Mouse (Mus musculus) layer of hippocampus, adult 18-20 months (tissue): ENCODE measurements around the gene Snupn. TPM values are rescaled to one million over a fixed set of nuclear protein-coding genes. Genes with fewer than 3 reads are reported as not detected.
A peak's percentile ranks its signal among the peaks of the same experiment; 100 is the strongest.
"Not testable (repeated sequence)": the region's sequence is repeated elsewhere in the genome, so short reads cannot be mapped to it uniquely, and the experiment has no call there.

Experiments
- DNase-seq, 2 experiments: peaks; one replicate each; pipeline ENCODE4 v3.0.0; 2022; ENCODE audit warnings: low spot score in 2 of 2
- total RNA-seq, 2 experiments: library from RNA; stranded (reverse); gene quantifications; 2 replicates each; pipeline ENCODE4 v1.2.3; 2021

Gene Snupn
- total RNA-seq, 2 experiments from 2014 or later: 16.7 to 19.3 TPM

- not testable (repeated sequence) for DNase-seq
Observed at GRCm38 (mm10) chr9:56997206-56997605, 46.5 kb downstream of the Snupn start.

- no peak for DNase-seq
Observed at GRCm38 (mm10) chr9:57003011-57003410, 52.3 kb downstream of the Snupn start.

GRCm38 (mm10) chr9:57012393-57012792, 61.7 kb downstream of the Snupn start:
- DNase-seq: no peak

GRCm38 (mm10) chr9:57012895-57013294, 62.2 kb downstream of the Snupn start:
- DNase-seq: no peak

- no peak for DNase-seq
Observed at GRCm38 (mm10) chr9:57013756-57014155, 63.1 kb downstream of the Snupn start.

GRCm38 (mm10) chr9:57014766-57015165, 64.1 kb downstream of the Snupn start:
- DNase-seq: no peak

GRCm38 (mm10) chr9:57017631-57018030, 67.0 kb downstream of the Snupn start:
- DNase-seq: no peak

- peak in 1 of 2 experiments; percentile 32 for DNase-seq
Observed at GRCm38 (mm10) chr9:57031756-57032155, 81.1 kb downstream of the Snupn start.

Other genes starting within 250 kb of the Snupn start
- gene Lingo1, start 154.4 kb upstream of the Snupn start, total RNA-seq: 100 to 1,000 TPM; 261 to 262 TPM
- gene Odf3l1, start 86.2 kb upstream of the Snupn start, total RNA-seq: not detected
- 10 to 100 TPM; 13.8 to 17.0 TPM for gene Cspg4, start 85.8 kb upstream of the Snupn start, total RNA-seq
- 1 to 10 TPM; 8.5 to 9.3 TPM for gene Snx33, start 22.5 kb upstream of the Snupn start, total RNA-seq
- gene Imp3, start 13.4 kb upstream of the Snupn start, total RNA-seq: 10 to 100 TPM; 56.1 to 57.1 TPM
- 10 to 100 TPM; 29.6 to 31.6 TPM for gene Ptpn9, start 44.0 kb downstream of the Snupn start, total RNA-seq
- 10 to 100 TPM; 30.8 to 41.1 TPM for gene Sin3a, start 121.2 kb downstream of the Snupn start, total RNA-seq
- gene Man2c1, start 179.8 kb downstream of the Snupn start, total RNA-seq: 100 to 1,000 TPM; 127 to 155 TPM
- gene Neil1, start 197.4 kb downstream of the Snupn start, total RNA-seq: 1 to 10 TPM; 6.4 to 7.8 TPM
- 10 to 100 TPM; 83.8 to 84.6 TPM for gene Commd4, start 207.5 kb downstream of the Snupn start, total RNA-seq